Mouse (Mus musculus): ENCODE data around the gene Spaca3. TPM values are rescaled to one million over a fixed set of nuclear protein-coding genes. Genes with fewer than 3 reads are reported as not detected.
A peak's percentile ranks its signal among the peaks of the same experiment; 100 is the strongest.

Gene Spaca3
- polyA plus RNA-seq (2012; rRNA removed): not detected in 2 replicates

- DNase-seq (ENCODE audit: low spot score): no peak
These were observed at the start of gene Spaca3 for GRCm38 (mm10) chr11:80858065-80858464. Gene Spaca3 (plus strand): TSS chr11:80858365.

GRCm38 (mm10) chr11:80808551-80809070 is 49.6 kb upstream of the Spaca3 start:
- no peak for DNase-seq (ENCODE audit: low spot score)

- no peak for DNase-seq (ENCODE audit: low spot score)
These were observed 48.5 kb upstream of the Spaca3 start for GRCm38 (mm10) chr11:80809666-80809992.

- DNase-seq (ENCODE audit: low spot score): peak; percentile 51
These were observed 48.0 kb upstream of the Spaca3 start, which contains the start of gene Tmem98 for GRCm38 (mm10) chr11:80809993-80810821. Gene Tmem98 (plus strand): TSS chr11:80810175.

- no peak for DNase-seq (ENCODE audit: low spot score)
These were observed 47.0 kb upstream of the Spaca3 start for GRCm38 (mm10) chr11:80811156-80811555.

GRCm38 (mm10) chr11:80815354-80815753 is 42.8 kb upstream of the Spaca3 start:
- no peak for DNase-seq (ENCODE audit: low spot score)

DNA sequence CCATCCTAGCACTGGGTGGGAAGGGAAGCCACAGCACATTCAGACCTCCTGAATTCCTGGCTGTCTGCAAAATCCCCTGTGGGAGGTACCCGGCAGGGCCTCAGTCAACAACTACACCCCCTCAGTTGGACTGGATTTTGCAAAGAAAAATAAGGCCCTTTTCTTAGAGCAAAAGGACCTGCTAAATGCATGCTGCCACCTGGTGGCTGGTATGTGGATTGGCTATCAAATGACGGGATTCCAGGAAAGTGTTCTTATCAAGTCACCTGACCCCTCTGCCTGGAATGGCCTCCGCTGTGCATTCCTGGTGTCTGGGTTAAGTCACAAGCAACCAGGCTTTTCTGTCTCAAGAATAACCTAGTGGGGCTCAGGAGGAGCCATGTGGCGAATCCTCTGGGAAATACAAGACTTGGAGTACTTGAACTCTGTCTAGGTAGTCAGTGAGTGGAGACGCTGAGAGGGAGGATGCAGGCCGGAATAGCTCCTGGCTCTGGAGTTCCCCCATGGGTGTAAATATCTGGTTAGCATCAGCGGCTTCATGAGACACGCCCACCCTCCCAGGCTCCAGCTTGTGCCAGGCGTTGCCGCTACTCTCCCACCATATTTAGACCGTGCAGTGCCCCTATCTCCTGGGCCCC is 40.0 kb upstream of the Spaca3 start:
- DNase-seq (ENCODE audit: low spot score): peak; percentile 55

DNA sequence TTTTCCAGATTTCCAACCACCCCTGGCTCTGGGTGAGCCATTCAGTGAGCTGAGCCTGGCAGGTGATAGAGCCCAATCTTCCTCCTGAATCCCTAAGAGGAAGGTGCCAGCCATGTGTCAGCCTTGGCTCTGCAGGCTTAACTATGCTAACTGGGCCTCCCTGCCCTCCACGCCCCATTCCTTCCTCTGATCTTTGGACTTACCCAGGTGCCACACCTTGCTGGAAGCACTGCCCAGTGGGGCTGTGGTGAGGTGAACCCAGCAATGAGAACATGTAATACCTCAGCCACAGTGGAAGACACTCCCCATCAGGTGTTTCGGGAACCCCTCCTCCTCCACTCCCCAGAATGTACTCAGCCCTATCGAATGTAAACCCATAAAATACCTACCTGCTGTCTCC is 38.1 kb upstream of the Spaca3 start:
- DNase-seq (ENCODE audit: low spot score): no peak

DNA sequence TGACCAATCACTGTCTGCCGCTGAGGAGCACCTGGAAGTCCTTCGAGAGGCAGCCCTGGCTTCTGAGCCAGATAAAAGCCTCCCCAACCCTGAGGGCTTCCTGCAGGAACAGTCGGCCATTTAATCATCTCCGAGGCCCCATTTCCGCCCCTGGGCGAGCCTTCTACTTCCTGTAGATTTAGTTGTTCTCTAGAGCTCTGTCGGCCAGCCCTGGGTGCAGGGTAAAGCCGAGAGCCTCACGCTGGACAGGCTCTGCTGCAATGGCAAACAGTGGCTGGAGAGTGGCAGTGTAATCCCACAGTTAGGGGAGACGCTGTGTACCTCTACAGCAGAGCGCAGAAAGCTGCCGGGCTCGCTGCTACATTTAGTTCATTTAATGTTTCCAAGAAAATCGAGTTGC is 36.9 kb upstream of the Spaca3 start:
- DNase-seq (ENCODE audit: low spot score): no peak

DNA sequence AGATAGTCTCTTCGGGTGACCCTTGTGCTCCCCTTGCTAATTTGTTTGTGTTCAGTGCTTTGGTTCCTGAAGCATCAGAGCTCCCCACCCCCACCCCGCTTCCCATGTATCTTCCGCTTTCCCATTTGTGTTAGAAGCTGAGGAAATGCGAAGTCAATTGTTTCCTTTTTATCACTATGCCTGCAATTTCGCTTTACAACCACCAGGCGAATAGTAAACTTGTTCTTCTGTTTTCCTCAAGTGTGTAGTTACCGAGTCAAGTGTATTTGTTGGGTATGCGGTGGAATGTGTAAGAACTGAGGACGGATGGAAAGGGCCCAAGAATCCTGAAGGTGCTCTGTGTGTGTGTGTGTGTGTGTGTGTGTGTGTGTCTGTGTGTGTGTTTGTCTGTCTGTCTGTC is 36.4 kb upstream of the Spaca3 start:
- DNase-seq (ENCODE audit: low spot score): no peak

DNA sequence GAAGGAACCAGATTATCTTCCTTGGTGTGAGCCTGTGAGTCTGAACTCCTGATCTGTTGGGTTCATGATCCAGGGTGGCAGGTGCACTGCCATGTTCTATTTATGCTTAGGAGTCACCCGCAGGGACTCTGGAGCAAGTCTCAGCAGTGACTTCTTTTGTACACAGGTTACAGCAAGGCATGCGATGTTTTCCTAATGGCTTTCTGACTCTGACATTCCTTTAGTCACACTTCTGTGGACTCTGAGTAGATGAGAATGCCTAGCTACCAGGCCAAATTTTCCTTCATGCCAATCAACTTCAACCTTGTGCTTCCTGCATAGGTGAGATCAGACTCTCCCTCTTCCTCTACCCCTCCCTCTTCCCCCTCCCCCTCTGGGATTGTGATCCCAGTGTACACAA is 22.8 kb upstream of the Spaca3 start:
- DNase-seq (ENCODE audit: low spot score): no peak

DNA sequence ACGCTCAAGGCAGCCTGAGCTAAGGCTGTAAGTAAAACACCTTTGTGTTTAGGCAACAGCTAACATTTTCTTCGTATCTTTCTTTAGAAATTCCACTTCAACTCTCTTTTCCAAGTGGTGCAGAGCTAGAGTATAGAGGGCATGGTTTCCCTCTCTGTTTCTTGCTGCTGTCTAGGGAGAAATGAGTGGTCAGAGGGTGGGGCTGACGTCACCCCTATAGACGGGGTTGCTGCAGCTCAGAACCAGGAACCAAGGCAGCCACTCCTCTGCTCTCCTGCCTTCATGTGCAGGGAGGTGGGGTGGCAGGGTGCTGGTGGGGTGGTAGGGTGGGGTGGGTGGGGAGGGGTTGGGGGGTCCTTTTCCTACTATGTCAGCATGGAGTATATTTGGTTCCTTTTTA is 22.3 kb upstream of the Spaca3 start:
- DNase-seq (ENCODE audit: low spot score): no peak

GRCm38 (mm10) chr11:80838724-80839123 is 19.4 kb upstream of the Spaca3 start:
- no peak for DNase-seq (ENCODE audit: low spot score)

- DNase-seq (ENCODE audit: low spot score): no peak
These were observed 14.7 kb upstream of the Spaca3 start for GRCm38 (mm10) chr11:80843435-80843834.

- DNase-seq (ENCODE audit: low spot score): no peak
These were observed 12.7 kb upstream of the Spaca3 start for GRCm38 (mm10) chr11:80845486-80845885.

GRCm38 (mm10) chr11:80846115-80846514 is 12.1 kb upstream of the Spaca3 start:
- DNase-seq (ENCODE audit: low spot score): no peak

GRCm38 (mm10) chr11:80848131-80848530 is 10.0 kb upstream of the Spaca3 start:
- DNase-seq (ENCODE audit: low spot score): no peak

DNA sequence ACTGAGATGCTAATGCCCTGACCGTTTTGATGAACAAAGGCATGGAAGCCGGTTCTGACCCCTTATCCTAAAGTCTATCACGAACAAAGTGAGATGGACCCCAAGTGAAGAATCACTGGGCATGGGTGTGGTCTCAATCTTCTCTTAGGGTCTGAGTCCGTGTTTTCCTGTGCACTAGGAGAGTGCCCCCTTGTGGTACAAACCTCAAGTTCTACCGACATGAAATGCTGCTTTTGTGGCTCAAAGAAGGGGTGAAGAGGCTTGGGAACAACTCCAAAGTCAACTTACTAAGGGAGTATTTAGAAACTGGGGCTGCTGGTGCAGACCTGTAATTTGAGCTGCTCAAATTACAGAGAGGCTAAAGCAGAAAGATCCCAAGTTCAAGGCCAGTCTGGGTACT is 6.3 kb upstream of the Spaca3 start:
- no peak for DNase-seq (ENCODE audit: low spot score)

DNA sequence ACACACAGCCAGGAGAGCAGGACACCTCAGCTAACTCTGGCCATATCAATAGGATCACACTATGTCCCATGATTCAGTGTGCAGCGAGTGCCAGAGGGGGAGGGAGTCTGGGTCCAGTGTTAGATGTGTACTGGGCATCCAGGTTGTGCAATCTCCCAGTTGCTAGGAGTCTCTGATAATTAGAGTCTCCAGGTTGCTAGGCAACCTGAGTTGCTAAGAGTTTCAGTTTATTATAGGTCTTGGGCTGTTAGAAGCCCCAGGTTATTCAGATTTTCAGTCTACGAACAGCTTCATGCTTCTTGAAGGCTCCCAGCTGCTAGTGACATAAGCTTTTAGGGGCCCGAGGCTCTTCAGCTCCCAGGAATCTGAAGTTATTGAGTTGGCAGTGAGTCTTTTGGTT is 5.2 kb upstream of the Spaca3 start:
- no peak for DNase-seq (ENCODE audit: low spot score)

DNA sequence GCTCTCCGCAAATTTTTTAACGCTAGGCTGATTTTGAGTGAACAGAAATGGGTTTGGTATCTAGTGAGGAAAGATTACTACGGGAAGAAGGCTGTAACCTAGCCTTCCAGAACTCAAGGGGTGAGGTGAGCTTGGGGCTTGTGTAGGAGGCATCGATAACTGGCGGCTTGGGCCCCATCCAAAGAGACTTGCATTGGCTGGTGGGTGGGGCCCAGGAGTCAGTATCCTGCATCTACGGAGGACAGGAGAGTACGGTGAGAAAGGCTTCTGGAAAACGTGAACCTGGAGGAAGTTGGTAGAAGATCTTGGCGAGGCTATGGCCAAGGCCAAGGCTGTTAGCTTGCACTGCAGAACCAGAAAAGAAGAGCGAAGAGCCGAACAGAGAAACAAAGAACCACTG is 3.7 kb upstream of the Spaca3 start:
- no peak for DNase-seq (ENCODE audit: low spot score)

DNA sequence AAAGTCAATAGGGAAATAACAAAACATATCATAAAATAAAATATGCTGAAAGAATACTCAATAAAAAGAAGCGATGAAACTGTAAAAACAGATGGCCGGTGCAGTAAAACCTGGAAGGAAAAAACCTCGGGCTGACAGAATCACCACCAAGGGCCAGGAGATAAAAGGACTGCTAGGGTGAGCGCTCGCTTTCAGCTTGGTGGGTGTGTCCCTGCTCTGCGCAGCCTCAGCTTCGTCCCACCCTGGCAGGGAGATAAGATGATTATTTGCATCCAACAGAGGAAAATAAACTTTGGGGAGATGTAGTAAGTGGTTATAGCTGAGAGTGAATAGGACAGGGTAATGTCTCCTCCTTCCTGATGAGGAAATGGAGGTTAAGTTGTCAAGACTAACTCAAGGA is 3.3 kb upstream of the Spaca3 start:
- DNase-seq (ENCODE audit: low spot score): no peak

- DNase-seq (ENCODE audit: low spot score): no peak
These were observed 1.3 kb upstream of the Spaca3 start for GRCm38 (mm10) chr11:80856827-80857226.

- no peak for DNase-seq (ENCODE audit: low spot score)
These were observed 4.8 kb downstream of the Spaca3 start for GRCm38 (mm10) chr11:80862941-80863340.
